Mouse (Mus musculus): ENCODE measurements around the gene Wasf1. TPM values are rescaled to one million over a fixed set of nuclear protein-coding genes. Genes with fewer than 3 reads are reported as not detected.

Gene Wasf1
- total and polyA plus RNA-seq, 3 experiments, result 1.6 to 14.4 TPM; not detected in 1

GRCm38 (mm10) chr10:40881236-40881635 is 2.0 kb upstream of the Wasf1 start:
- Histone ChIP-seq H3K4me1 (ENCODE audit: control insufficient read depth in 1 of 2, insufficient read depth in 2 of 2, low read length in 2 of 2) (peaks cover 4% of the 10 kb centered on the region in 2 experiments; a peak in 3 of 4 replicates), H3K4me3 (ENCODE audit: control insufficient read depth in 1 of 2, insufficient read depth in 1 of 2, low read depth in 2 of 2, low read length in 2 of 2) (no peak overlapping the region), H3K9me3 (replicated peaks; ENCODE audit: insufficient read depth, low read length) (no peaks in the 10 kb centered on the region), H3K36me3 (ENCODE audit: control insufficient read depth in 1 of 2, insufficient read depth in 2 of 2, low read length in 2 of 2) (peaks cover 5 to 14% of the 10 kb centered on the region in 2 experiments), H3K27me3 (ENCODE audit: control insufficient read depth in 1 of 2, insufficient read depth in 2 of 2, low read length in 2 of 2) (no peaks in the 10 kb centered on the region), H3K9ac (ENCODE audit: control insufficient read depth, low read depth, low read length, poor library complexity, severe bottlenecking) (no peak overlapping the region), H3K79me2 (ENCODE audit: control insufficient read depth, insufficient read depth, low read length, poor library complexity) (peaks cover 43% of the 10 kb centered on the region), H3K27ac (ENCODE audit: control insufficient read depth, low read depth, low read length) (no peak overlapping the region)
- DNase-seq (ENCODE audit: low read depth, low spot score), result no peak
- TF ChIP-seq UBTF (IDR thresholded peaks at IDR 0.05; ENCODE audit: borderline replicate concordance, insufficient read depth, low read depth, low read length) (no peak), KAT2A (conservative IDR thresholded peaks at IDR 0.05; ENCODE audit: low read depth, low read length) (no peak), ELF1 (IDR thresholded peaks at IDR 0.05; ENCODE audit: low read depth, low read length) (no peak), JUND (IDR thresholded peaks at IDR 0.05; ENCODE audit: low read depth, low read length) (no peak), POLR2A (IDR thresholded peaks at IDR 0.05; ENCODE audit: control insufficient read depth in 1 of 2, insufficient read depth in 1 of 2, low read depth in 1 of 2, low read length in 2 of 2, poor library complexity in 1 of 2) (no peak)

DNA sequence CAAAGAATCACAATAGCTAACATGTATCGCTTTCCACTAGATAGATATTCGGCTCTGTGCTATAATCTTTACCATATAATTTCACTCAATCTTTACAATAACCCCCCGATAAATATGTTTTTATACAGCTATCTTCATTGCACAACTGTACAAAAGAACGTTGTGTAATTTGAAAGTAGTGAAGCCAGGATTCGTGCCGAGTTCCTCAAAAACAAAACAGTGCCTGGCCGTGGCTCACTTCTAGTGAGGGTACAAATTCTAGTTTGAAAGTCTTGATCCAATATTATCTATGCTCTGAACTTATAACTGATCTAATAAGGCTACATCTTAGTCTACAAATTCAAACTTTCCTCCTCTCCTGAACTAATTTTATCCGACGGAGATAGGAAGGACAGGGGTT is 942 bp upstream of the Wasf1 start:
- Histone ChIP-seq H3K9me3 (replicated peaks; ENCODE audit: insufficient read depth, low read length) (no peaks in the 10 kb centered on the region), H3K27me3 (ENCODE audit: control insufficient read depth in 1 of 2, insufficient read depth in 2 of 2, low read length in 2 of 2) (no peaks in the 10 kb centered on the region), H3K27ac (ENCODE audit: control insufficient read depth, low read depth, low read length) (peak overlapping the region; percentile 63), H3K4me3 (ENCODE audit: control insufficient read depth in 1 of 2, insufficient read depth in 1 of 2, low read depth in 2 of 2, low read length in 2 of 2) (peak overlapping the region; percentile 94 to 99), H3K79me2 (ENCODE audit: control insufficient read depth, insufficient read depth, low read length, poor library complexity) (peaks cover 40% of the 10 kb centered on the region), H3K9ac (ENCODE audit: control insufficient read depth, low read depth, low read length, poor library complexity, severe bottlenecking) (peak overlapping the region; percentile 82), H3K36me3 (ENCODE audit: control insufficient read depth in 1 of 2, insufficient read depth in 2 of 2, low read length in 2 of 2) (peaks cover 2 to 14% of the 10 kb centered on the region in 2 experiments; a peak in 3 of 4 replicates), H3K4me1 (ENCODE audit: control insufficient read depth in 1 of 2, insufficient read depth in 2 of 2, low read length in 2 of 2) (peaks cover 4% of the 10 kb centered on the region in 2 experiments; a peak in 3 of 4 replicates)
- TF ChIP-seq CHD2 (IDR thresholded peaks at IDR 0.05; ENCODE audit: low read length) (no peak), ETS1 (IDR thresholded peaks at IDR 0.05; ENCODE audit: low read depth, low read length) (0 out of 2 replicates have a peak, but pooled peaks have one; percentile 8), USF1 (IDR thresholded peaks at IDR 0.05; ENCODE audit: low read depth, low read length) (no peak), MAZ (IDR thresholded peaks at IDR 0.05; ENCODE audit: low read depth, low read length) (peak; percentile 29; the same call in 1 of the 2 replicates), HCFC1 (IDR thresholded peaks at IDR 0.05; ENCODE audit: low read depth, low read length) (no peak), NELFE (IDR thresholded peaks at IDR 0.05; ENCODE audit: low read depth, low read length) (no peak), E2F4 (IDR thresholded peaks at IDR 0.05; ENCODE audit: borderline replicate concordance, low read depth, low read length) (no peak), POLR2A (IDR thresholded peaks at IDR 0.05; ENCODE audit: control insufficient read depth in 1 of 2, insufficient read depth in 1 of 2, low read depth in 1 of 2, low read length in 2 of 2, poor library complexity in 1 of 2) (no peak), SIN3A (IDR thresholded peaks at IDR 0.05; ENCODE audit: low read length) (peak; percentile 2; the same call in 1 of the 2 replicates), USF2 (IDR thresholded peaks at IDR 0.05; ENCODE audit: borderline replicate concordance in 1 of 2, insufficient read depth in 1 of 2, low read depth in 1 of 2, low read length in 2 of 2) (no peak), ZC3H11A (IDR thresholded peaks at IDR 0.05; ENCODE audit: low read depth, low read length) (no peak), BHLHE40 (IDR thresholded peaks at IDR 0.05; ENCODE audit: borderline replicate concordance, low read depth, low read length) (no peak), RAD21 (IDR thresholded peaks at IDR 0.05; ENCODE audit: low read depth, low read length) (no peak), ZMIZ1 (IDR thresholded peaks at IDR 0.05; ENCODE audit: low read depth, low read length) (no peak), GATA1 (IDR thresholded peaks at IDR 0.05; ENCODE audit: low read depth, low read length) (0 out of 2 replicates have a peak, but pooled peaks have one; percentile 2), CHD1 (IDR thresholded peaks at IDR 0.05; ENCODE audit: low read depth, low read length) (no peak)
- peak; percentile 70 for DNase-seq (ENCODE audit: low read depth, low spot score)

Measured in MEL (cell line).